Mouse (Mus musculus) forebrain, embryonic 12.5 days (tissue): ENCODE data around the gene Dnah2. TPM values are rescaled to one million over a fixed set of nuclear protein-coding genes. Genes with fewer than 3 reads are reported as not detected.

Experiments
- ATAC-seq: fragments of 200-750 bp; cut with Nextera tagmentation; 2 replicates; pipeline ENCODE4 v1.8.0; 2017; ENCODE audit warnings: moderate TSS enrichment; ENCODE audit not compliant: low FRiP score
- H3K27ac ChIP-seq: fragments of 300-500 bp; sonication (generic); 2 replicates; pipeline ENCODE4 v1.5.1; 2016; ENCODE audit warnings: mild to moderate bottlenecking
- H3K27me3 ChIP-seq: fragments of 300-500 bp; sonication (generic); 2 replicates; pipeline ENCODE4 v1.6.1; 2016; ENCODE audit warnings: mild to moderate bottlenecking
- H3K36me3 ChIP-seq: fragments of 300-500 bp; sonication (generic); replicated peaks from 2 replicates; pipeline ENCODE4 v1.6.1; 2016; ENCODE audit warnings: mild to moderate bottlenecking
- H3K4me1 ChIP-seq: fragments of 300-500 bp; sonication (generic); 2 replicates; pipeline ENCODE4 v1.6.1; 2016
- H3K4me2 ChIP-seq: fragments of 300-500 bp; sonication (generic); 2 replicates; pipeline ENCODE4 v1.6.1; 2016; ENCODE audit warnings: mild to moderate bottlenecking, moderate library complexity
- H3K4me3 ChIP-seq: fragments of 300-500 bp; sonication (generic); replicated peaks from 2 replicates; pipeline ENCODE4 v1.5.1; 2016; ENCODE audit warnings: mild to moderate bottlenecking
- H3K9ac ChIP-seq: fragments of 300-500 bp; sonication (generic); 2 replicates; pipeline ENCODE4 v1.6.1; 2016; ENCODE audit warnings: mild to moderate bottlenecking
- H3K9me3 ChIP-seq: fragments of 300-500 bp; sonication (generic); 2 replicates; pipeline ENCODE4 v1.6.1; 2016
- WGBS: fragments of 180-500 bp; shearing (Covaris S2); methylation state at CpG from one replicate; pipeline ENCODE4 v1.1.7; 2016; 5-methylcytosine and 5-hydroxymethylcytosine counted together
- polyA plus RNA-seq: library from polyadenylated mRNA; unstranded; fragments of >200 nt; fragmentation: Nextera tagmentation; extraction: Ambion mirVana; gene quantifications from 2 replicates; pipeline ENCODE4 v1.2.1, GENCODE M21; 2016

The Dnah2 gene
- polyA plus RNA-seq, 1 experiment from 2014 or later, result 2.1 TPM

- ATAC-seq, result peak; percentile 52
- Histone ChIP-seq H3K9me3 (no peaks in the 10 kb centered on the region), H3K27me3 (0 out of 2 replicates have a peak, but pooled peaks cover 12% of the 10 kb centered on the region), H3K27ac (peak within 1 kb of the TSS; percentile 90), H3K9ac (peak within 1 kb of the TSS; percentile 96), H3K4me1 (peaks cover 72% of the 10 kb centered on the region), H3K4me2 (peak within 1 kb of the TSS; percentile 97), H3K36me3 (peaks cover 45% of the 10 kb centered on the region), H3K4me3 (peak within 1 kb of the TSS; percentile 78)
- 2% methylated on average over 58 of the region's 59 CpGs for WGBS
Observed at GRCm38 (mm10) chr11:69559851-69560765, 11.2 kb upstream of the Dnah2 start, which contains the start of gene Efnb3. TSS of gene Efnb3 (minus strand) at chr11:69560205.

GRCm38 (mm10) chr11:69559183-69559582 is 10.3 kb upstream of the Dnah2 start:
- Histone ChIP-seq H3K4me1 (peaks cover 75% of the 10 kb centered on the region), H3K36me3 (peaks cover 41% of the 10 kb centered on the region), H3K4me3 (peak overlapping the region; percentile 78), H3K4me2 (peak overlapping the region; percentile 97), H3K27me3 (0 out of 2 replicates have a peak, but pooled peaks cover 12% of the 10 kb centered on the region), H3K27ac (peak overlapping the region; percentile 90), H3K9ac (peak overlapping the region; percentile 96), H3K9me3 (no peaks in the 10 kb centered on the region)
- ATAC-seq, result no peak
- 16% methylated on average over 5 of the region's 5 CpGs for WGBS

GRCm38 (mm10) chr11:69558756-69559155 is 9.8 kb upstream of the Dnah2 start:
- Histone ChIP-seq H3K27ac (no peak overlapping the region), H3K4me1 (peaks cover 78% of the 10 kb centered on the region), H3K9ac (peak overlapping the region; percentile 96), H3K27me3 (0 out of 2 replicates have a peak, but pooled peaks cover 12% of the 10 kb centered on the region), H3K4me2 (peak overlapping the region; percentile 97), H3K36me3 (peaks cover 37% of the 10 kb centered on the region), H3K9me3 (no peaks in the 10 kb centered on the region), H3K4me3 (peak overlapping the region; percentile 78)
- WGBS, result 60% methylated on average over 6 of the region's 6 CpGs
- no peak for ATAC-seq

GRCm38 (mm10) chr11:69557381-69557958 is 8.6 kb upstream of the Dnah2 start:
- H3K9ac ChIP-seq, result peak overlapping the region; percentile 48; the same call in 1 of the 2 replicates
- peak overlapping the region; percentile 76 for H3K27ac ChIP-seq
- H3K4me2 ChIP-seq, result peak overlapping the region; percentile 97
- H3K4me1 ChIP-seq, result peaks cover 91% of the 10 kb centered on the region
- ATAC-seq, result 0 out of 2 replicates have a peak, but pooled peaks have one; percentile 18
- 0 out of 2 replicates have a peak, but pooled peaks cover 7% of the 10 kb centered on the region for H3K27me3 ChIP-seq
- 11% methylated on average over 14 of the region's 14 CpGs for WGBS
- H3K4me3 ChIP-seq, result peak overlapping the region; percentile 78
- no peaks in the 10 kb centered on the region for H3K9me3 ChIP-seq
- H3K36me3 ChIP-seq, result peaks cover 24% of the 10 kb centered on the region

- Histone ChIP-seq H3K27me3 (no peaks in the 10 kb centered on the region; the same call in 1 of the 2 replicates), H3K4me1 (peaks cover 80% of the 10 kb centered on the region), H3K9me3 (no peaks in the 10 kb centered on the region), H3K4me3 (no peak overlapping the region), H3K4me2 (no peak overlapping the region), H3K9ac (no peak overlapping the region), H3K27ac (peak overlapping the region; percentile 43), H3K36me3 (peaks cover 14% of the 10 kb centered on the region)
- no peak for ATAC-seq
- WGBS, result 81% methylated on average over 5 of the region's 5 CpGs
Observed at GRCm38 (mm10) chr11:69554539-69555140, 5.7 kb upstream of the Dnah2 start.

- H3K36me3 ChIP-seq, result peaks cover 14% of the 10 kb centered on the region
- peak overlapping the region; percentile 19; the same call in 1 of the 2 replicates for H3K4me3 ChIP-seq
- H3K9me3 ChIP-seq, result no peaks in the 10 kb centered on the region
- peak overlapping the region; percentile 93 for H3K27ac ChIP-seq
- ATAC-seq, result peak; percentile 20
- peak overlapping the region; percentile 41 for H3K4me2 ChIP-seq
- 0% methylated on average over 2 of the region's 2 CpGs for WGBS
- peaks cover 80% of the 10 kb centered on the region for H3K4me1 ChIP-seq
- H3K27me3 ChIP-seq, result peaks cover 10% of the 10 kb centered on the region; the same call in 1 of the 2 replicates
- H3K9ac ChIP-seq, result no peak overlapping the region
Observed at GRCm38 (mm10) chr11:69553341-69553721, 4.4 kb upstream of the Dnah2 start.

GRCm38 (mm10) chr11:69552622-69553340 is 3.9 kb upstream of the Dnah2 start:
- H3K4me3 ChIP-seq, result peak overlapping the region; percentile 19; the same call in 1 of the 2 replicates
- WGBS, result 10% methylated on average over 14 of the region's 14 CpGs
- no peaks in the 10 kb centered on the region for H3K9me3 ChIP-seq
- ATAC-seq, result peak; percentile 88
- H3K4me1 ChIP-seq, result peaks cover 80% of the 10 kb centered on the region
- H3K27ac ChIP-seq, result peak overlapping the region; percentile 93
- peaks cover 14% of the 10 kb centered on the region for H3K36me3 ChIP-seq
- no peak overlapping the region for H3K9ac ChIP-seq
- peak overlapping the region; percentile 41 for H3K4me2 ChIP-seq
- H3K27me3 ChIP-seq, result peaks cover 13% of the 10 kb centered on the region; the same call in 1 of the 2 replicates

- H3K36me3 ChIP-seq, result peaks cover 9% of the 10 kb centered on the region; the same call in 1 of the 2 replicates
- no peak overlapping the region for H3K4me2 ChIP-seq
- no peak for ATAC-seq
- H3K27me3 ChIP-seq, result peaks cover 13% of the 10 kb centered on the region; the same call in 1 of the 2 replicates
- 69% methylated on average over 4 of the region's 4 CpGs for WGBS
- H3K4me1 ChIP-seq, result peaks cover 80% of the 10 kb centered on the region
- H3K4me3 ChIP-seq, result no peak overlapping the region
- H3K9ac ChIP-seq, result no peak overlapping the region
- H3K9me3 ChIP-seq, result no peaks in the 10 kb centered on the region
- H3K27ac ChIP-seq, result no peak overlapping the region
Observed at GRCm38 (mm10) chr11:69551310-69551709, 2.4 kb upstream of the Dnah2 start.

GRCm38 (mm10) chr11:69547071-69547470 is 1.8 kb downstream of the Dnah2 start:
- ATAC-seq, result no peak
- Histone ChIP-seq H3K4me1 (peaks cover 69% of the 10 kb centered on the region), H3K9me3 (no peaks in the 10 kb centered on the region), H3K4me2 (peak overlapping the region; percentile 92), H3K27ac (peak overlapping the region; percentile 91), H3K27me3 (peaks cover 13% of the 10 kb centered on the region; the same call in 1 of the 2 replicates), H3K4me3 (peak overlapping the region; percentile 45), H3K9ac (peak overlapping the region; percentile 63), H3K36me3 (no peaks in the 10 kb centered on the region)
- WGBS, result 4% methylated on average over 15 of the region's 15 CpGs

GRCm38 (mm10) chr11:69546423-69547053 is 2.4 kb downstream of the Dnah2 start:
- Histone ChIP-seq H3K4me3 (peak overlapping the region; percentile 45), H3K36me3 (no peaks in the 10 kb centered on the region), H3K27me3 (peaks cover 13% of the 10 kb centered on the region; the same call in 1 of the 2 replicates), H3K9me3 (no peaks in the 10 kb centered on the region), H3K9ac (peak overlapping the region; percentile 63), H3K27ac (peak overlapping the region; percentile 91), H3K4me2 (peak overlapping the region; percentile 92), H3K4me1 (peaks cover 67% of the 10 kb centered on the region)
- under 1% methylated on average over 44 of the region's 44 CpGs for WGBS
- peak; percentile 77 for ATAC-seq

GRCm38 (mm10) chr11:69545957-69546356 is 3.0 kb downstream of the Dnah2 start:
- Histone ChIP-seq H3K4me1 (peaks cover 67% of the 10 kb centered on the region), H3K4me2 (peak overlapping the region; percentile 92), H3K27me3 (peaks cover 13% of the 10 kb centered on the region; the same call in 1 of the 2 replicates), H3K9ac (peak overlapping the region; percentile 63), H3K9me3 (no peaks in the 10 kb centered on the region), H3K27ac (peak overlapping the region; percentile 91), H3K36me3 (no peaks in the 10 kb centered on the region), H3K4me3 (peak overlapping the region; percentile 45)
- ATAC-seq, result 0 out of 2 replicates have a peak, but pooled peaks have one; percentile 15
- WGBS, result 11% methylated on average over 7 of the region's 7 CpGs
